Mouse (Mus musculus): ENCODE measurements around the gene Aff1. TPM values are rescaled to one million over a fixed set of nuclear protein-coding genes. Genes with fewer than 3 reads are reported as not detected.

Aff1 gene
- polyA plus RNA-seq, 1 experiment = 12.9 TPM

DNA sequence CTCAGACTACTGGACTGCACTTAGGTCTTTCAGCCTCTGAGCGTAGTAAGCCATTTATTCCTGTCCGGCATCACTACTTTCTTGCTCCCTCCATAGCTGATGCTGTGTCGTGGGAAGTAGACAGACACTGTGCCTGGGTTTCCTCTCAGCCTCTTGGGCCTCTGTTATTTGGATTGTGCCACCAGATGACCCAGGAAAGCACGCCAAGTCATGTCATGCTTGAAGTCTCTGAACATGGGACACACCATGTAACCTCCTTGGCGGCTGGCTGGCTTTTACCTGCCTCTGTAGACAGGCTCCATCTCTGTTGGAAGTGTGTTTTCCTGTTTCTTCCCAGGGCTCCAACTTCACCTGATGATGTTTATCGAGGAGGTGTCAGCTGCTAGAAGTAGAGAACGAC, 99.6 kb downstream of the Aff1 start:
- Histone ChIP-seq H3K27me3 (ENCODE audit: control insufficient read depth) (no peaks in the 10 kb centered on the region), H3K36me3 (ENCODE audit: control insufficient read depth) (peaks cover 100% of the 10 kb centered on the region), H3K4me1 (ENCODE audit: control insufficient read depth) (peaks cover 18% of the 10 kb centered on the region), H3K9me3 (ENCODE audit: control insufficient read depth, low read length) (no peaks in the 10 kb centered on the region), H3K4me3 (replicated peaks) (no peak overlapping the region)
- no peak for TF ChIP-seq TAL1 (IDR thresholded peaks at IDR 0.05; ENCODE audit: low read length)
- TF ChIP-seq GATA1 (IDR thresholded peaks at IDR 0.05; ENCODE audit: low read length) = no peak

DNA sequence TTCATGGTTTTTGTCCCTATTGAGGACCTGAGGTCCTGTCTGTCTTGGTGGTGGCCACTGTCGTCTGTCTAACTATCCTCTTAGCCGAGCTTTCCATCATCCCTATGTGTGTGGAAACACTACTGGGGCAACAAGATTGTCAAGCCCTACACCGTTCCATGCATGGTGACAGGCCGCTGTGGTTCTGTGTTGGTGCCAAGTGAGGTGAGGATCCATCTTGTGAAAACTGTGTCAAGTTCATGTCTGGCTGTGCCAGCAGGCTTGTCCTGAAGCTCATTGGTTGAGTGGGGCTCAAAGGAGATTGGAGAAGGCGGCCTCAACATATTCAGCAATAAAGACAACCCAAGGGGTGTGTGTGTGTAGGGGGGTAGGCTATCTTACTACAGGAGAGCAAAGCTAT, 102.9 kb downstream of the Aff1 start:
- peaks cover 36% of the 10 kb centered on the region for H3K4me1 ChIP-seq (ENCODE audit: control insufficient read depth)
- no peak overlapping the region for H3K4me3 ChIP-seq (replicated peaks)
- TF ChIP-seq TAL1 (IDR thresholded peaks at IDR 0.05; ENCODE audit: low read length) (no peak), GATA1 (IDR thresholded peaks at IDR 0.05; ENCODE audit: low read length) (no peak)
- no peaks in the 10 kb centered on the region for H3K27me3 ChIP-seq (ENCODE audit: control insufficient read depth)
- peaks cover 100% of the 10 kb centered on the region for H3K36me3 ChIP-seq (ENCODE audit: control insufficient read depth)
- H3K9me3 ChIP-seq (ENCODE audit: control insufficient read depth, low read length) = no peaks in the 10 kb centered on the region

DNA sequence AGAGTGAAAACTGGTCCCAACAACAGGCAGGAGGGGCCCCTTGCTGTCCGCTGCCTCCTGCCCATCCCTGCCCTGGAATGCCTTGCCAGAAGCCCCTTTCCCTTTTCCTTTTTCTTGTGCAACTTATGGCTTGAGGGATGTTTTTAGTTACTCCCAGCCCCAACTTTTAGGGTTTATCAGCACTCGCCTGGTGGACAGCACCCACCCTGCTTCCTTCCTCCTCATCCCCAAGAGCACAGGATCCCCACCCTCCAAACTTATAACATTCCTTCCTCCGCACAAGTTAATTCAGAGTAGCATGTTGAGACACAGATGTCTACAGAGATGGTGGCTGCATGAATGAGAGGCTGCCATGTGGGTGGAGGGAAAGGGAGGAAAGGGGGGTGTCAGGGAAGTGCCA, 103.9 kb downstream of the Aff1 start:
- H3K4me1 ChIP-seq (ENCODE audit: control insufficient read depth) = peaks cover 40% of the 10 kb centered on the region
- no peaks in the 10 kb centered on the region for H3K9me3 ChIP-seq (ENCODE audit: control insufficient read depth, low read length)
- H3K4me3 ChIP-seq (replicated peaks) = no peak overlapping the region
- H3K36me3 ChIP-seq (ENCODE audit: control insufficient read depth) = peaks cover 100% of the 10 kb centered on the region
- H3K27me3 ChIP-seq (ENCODE audit: control insufficient read depth) = no peaks in the 10 kb centered on the region
- TF ChIP-seq GATA1 (IDR thresholded peaks at IDR 0.05; ENCODE audit: low read length) (no peak), TAL1 (IDR thresholded peaks at IDR 0.05; ENCODE audit: low read length) (no peak)

DNA sequence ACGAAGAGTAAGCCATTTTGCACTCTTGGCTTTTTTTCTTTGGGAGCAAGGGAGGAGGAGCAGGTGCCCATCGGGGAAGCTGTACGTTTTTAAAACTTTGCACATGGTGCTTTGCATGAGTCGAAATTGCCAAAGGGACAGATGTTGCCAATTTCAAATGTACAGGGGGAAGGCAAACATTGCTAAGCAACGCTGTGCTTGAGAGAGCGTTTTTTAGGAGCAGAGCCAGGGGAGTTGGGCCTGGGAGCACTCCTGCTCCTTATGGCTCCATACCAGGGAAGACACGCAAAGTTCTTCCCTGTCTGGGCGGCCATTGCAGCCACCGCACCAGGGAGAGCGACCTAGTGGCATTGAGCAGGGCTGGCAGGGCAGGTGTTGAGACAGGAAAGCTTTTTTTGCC, 105.6 kb downstream of the Aff1 start:
- H3K27me3 ChIP-seq (ENCODE audit: control insufficient read depth) = no peaks in the 10 kb centered on the region

DNA sequence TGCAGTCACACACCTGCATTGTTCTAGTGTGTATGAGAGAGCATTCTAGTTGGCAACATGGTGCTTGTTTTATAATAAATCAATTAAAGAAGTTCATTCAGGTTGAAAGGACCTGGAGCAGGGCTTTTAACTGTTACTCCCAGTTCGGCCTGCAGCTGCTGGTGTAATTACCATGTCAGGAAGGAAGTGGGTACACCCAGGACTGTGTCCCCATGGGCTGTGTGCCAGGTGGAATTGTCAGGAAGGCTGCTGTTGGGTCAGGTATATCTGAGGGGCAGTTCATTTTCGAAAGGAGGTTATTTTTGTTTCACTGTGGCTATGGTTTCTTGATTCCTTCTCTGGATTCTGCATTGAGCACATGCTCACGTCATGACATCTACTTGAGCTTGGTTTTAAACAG, 107.3 kb downstream of the Aff1 start:
- peaks cover 40% of the 10 kb centered on the region for H3K4me1 ChIP-seq (ENCODE audit: control insufficient read depth)
- H3K4me3 ChIP-seq (replicated peaks) = no peak overlapping the region
- no peaks in the 10 kb centered on the region for H3K9me3 ChIP-seq (ENCODE audit: control insufficient read depth, low read length)
- TF ChIP-seq TAL1 (IDR thresholded peaks at IDR 0.05; ENCODE audit: low read length) (no peak), GATA1 (IDR thresholded peaks at IDR 0.05; ENCODE audit: low read length) (no peak)
- peaks cover 97% of the 10 kb centered on the region for H3K36me3 ChIP-seq (ENCODE audit: control insufficient read depth)
- H3K27me3 ChIP-seq (ENCODE audit: control insufficient read depth) = no peaks in the 10 kb centered on the region

More for the DNA sequence above, 105.6 kb downstream of the Aff1 start:
- TF ChIP-seq TAL1 (IDR thresholded peaks at IDR 0.05; ENCODE audit: low read length) = no peak
- Histone ChIP-seq H3K4me3 (replicated peaks) (no peak overlapping the region), H3K9me3 (ENCODE audit: control insufficient read depth, low read length) (no peaks in the 10 kb centered on the region), H3K4me1 (ENCODE audit: control insufficient read depth) (peaks cover 38% of the 10 kb centered on the region), H3K36me3 (ENCODE audit: control insufficient read depth) (peaks cover 99% of the 10 kb centered on the region)

DNA sequence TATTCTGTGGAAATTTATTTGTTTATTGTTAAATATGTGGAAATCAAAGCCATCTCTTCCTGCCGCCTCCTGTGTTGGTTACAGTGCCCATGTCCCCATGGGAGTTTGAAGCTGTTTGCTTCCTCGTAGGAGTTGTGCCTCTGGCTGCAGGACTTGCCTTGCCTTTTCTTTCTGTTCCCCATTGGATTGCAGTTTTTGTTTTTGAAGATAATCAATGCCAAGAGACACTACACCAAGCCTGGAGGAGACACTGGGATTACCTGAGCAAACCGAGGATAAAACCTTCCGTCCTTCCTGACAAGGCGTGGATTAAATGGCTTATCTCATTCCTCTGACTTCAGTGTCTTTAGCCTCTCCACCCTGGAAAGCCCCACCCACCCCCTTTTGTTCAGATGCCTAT, 107.8 kb downstream of the Aff1 start:
- no peaks in the 10 kb centered on the region for H3K9me3 ChIP-seq (ENCODE audit: control insufficient read depth, low read length)
- TF ChIP-seq GATA1 (IDR thresholded peaks at IDR 0.05; ENCODE audit: low read length) (no peak), TAL1 (IDR thresholded peaks at IDR 0.05; ENCODE audit: low read length) (no peak)
- H3K4me1 ChIP-seq (ENCODE audit: control insufficient read depth) = peaks cover 38% of the 10 kb centered on the region
- no peaks in the 10 kb centered on the region for H3K27me3 ChIP-seq (ENCODE audit: control insufficient read depth)
- no peak overlapping the region for H3K4me3 ChIP-seq (replicated peaks)
- H3K36me3 ChIP-seq (ENCODE audit: control insufficient read depth) = peaks cover 93% of the 10 kb centered on the region

DNA sequence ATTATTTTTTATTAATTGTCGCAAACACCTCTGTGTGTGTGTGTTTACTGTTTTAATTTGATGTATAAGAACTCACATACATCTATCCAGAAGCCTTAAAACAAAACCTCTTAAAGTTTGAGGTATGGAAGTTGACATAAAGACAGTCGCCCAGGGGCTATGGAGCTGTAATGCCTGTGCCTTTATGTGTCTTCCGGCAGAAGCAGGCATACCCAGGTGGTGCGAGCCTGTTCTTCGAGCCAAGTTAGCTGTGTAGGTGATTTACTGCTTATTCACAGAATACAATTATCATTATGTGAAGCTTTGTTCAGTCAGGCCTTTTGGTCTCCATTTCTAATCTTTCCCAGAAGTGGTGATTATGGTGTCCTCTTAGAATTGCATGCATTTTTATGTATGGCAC, 111.2 kb downstream of the Aff1 start:
- no peak overlapping the region for H3K4me3 ChIP-seq (replicated peaks)
- TF ChIP-seq GATA1 (IDR thresholded peaks at IDR 0.05; ENCODE audit: low read length) = no peak
- no peaks in the 10 kb centered on the region for H3K27me3 ChIP-seq (ENCODE audit: control insufficient read depth)
- peaks cover 31% of the 10 kb centered on the region for H3K4me1 ChIP-seq (ENCODE audit: control insufficient read depth)
- H3K36me3 ChIP-seq (ENCODE audit: control insufficient read depth) = peaks cover 93% of the 10 kb centered on the region
- no peaks in the 10 kb centered on the region for H3K9me3 ChIP-seq (ENCODE audit: control insufficient read depth, low read length)

DNA sequence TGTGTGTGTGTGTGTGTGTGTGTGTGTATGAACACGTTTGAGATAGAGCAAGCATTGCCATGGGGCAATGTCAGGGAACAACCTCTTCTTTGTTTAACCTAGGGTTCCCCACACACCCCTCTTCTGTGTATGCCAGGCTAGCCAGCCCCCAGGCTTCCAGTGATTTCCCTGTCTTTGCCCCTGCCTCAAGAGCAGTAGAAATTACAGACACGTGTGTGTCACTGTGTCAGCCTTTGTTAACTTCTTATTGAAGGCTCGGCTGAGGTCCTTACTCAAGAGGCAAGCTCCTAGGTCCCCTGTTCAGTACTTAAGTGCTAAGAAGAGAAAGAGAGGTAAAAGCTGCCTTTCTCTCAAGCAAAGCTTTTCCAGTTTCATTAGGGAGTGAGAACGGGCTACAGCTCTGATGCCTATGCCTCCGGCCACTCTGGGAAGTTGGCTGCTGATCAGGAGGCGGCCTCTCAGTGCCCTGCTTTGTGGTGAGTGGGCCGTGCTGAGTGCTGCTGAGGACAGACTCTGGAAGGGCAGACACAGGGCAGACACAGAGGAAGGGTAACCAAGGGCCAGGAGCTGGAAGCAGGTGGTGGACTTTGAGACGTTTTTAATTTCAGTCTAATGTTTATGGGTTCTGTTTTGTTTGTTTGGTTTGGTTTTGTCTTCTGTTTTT, 111.9 kb downstream of the Aff1 start:
- TF ChIP-seq GATA1 (IDR thresholded peaks at IDR 0.05; ENCODE audit: low read length) (no peak), TAL1 (IDR thresholded peaks at IDR 0.05; ENCODE audit: low read length) (no peak)
- Histone ChIP-seq H3K9me3 (ENCODE audit: control insufficient read depth, low read length) (no peaks in the 10 kb centered on the region), H3K27me3 (ENCODE audit: control insufficient read depth) (no peaks in the 10 kb centered on the region), H3K4me3 (replicated peaks) (no peak overlapping the region), H3K4me1 (ENCODE audit: control insufficient read depth) (peaks cover 31% of the 10 kb centered on the region), H3K36me3 (ENCODE audit: control insufficient read depth) (peaks cover 93% of the 10 kb centered on the region)

DNA sequence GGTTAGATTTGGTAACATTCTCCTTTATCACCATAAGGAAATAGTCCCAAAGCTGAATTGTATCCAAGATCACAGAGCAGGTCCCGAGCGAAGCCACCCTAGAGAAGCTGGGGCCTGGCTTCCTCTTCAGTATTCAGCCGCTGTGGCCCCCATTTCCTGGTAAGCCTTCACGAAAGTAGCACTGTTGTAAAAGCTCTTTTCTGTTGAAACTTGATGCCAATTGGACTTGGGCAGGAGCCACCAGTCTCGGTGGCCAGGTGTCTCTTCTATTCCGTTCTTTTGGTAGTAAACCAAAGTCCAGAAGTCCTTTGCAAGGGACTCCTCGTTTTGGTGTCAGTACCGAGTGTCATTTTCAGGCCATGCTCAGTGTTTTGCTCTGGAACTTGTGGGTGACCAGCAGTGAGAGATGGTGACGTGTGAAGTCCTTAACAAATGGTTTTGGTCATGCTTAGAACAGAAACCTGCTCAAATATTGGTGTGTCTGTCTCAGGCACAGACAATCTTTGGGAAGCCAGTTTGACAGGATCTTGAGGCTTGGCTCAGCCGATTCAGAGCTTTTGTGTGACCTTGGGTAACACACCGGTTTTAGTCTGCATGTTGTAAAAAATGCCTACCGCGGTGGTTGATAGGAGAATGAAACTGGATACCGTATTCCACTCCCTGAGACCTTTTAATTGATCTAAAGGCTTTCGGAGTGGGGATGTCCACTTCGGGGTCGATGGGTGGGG, 114.8 kb downstream of the Aff1 start:
- Histone ChIP-seq H3K27me3 (ENCODE audit: control insufficient read depth) (no peaks in the 10 kb centered on the region), H3K9me3 (ENCODE audit: control insufficient read depth, low read length) (no peaks in the 10 kb centered on the region), H3K4me3 (replicated peaks) (no peak overlapping the region), H3K36me3 (ENCODE audit: control insufficient read depth) (peaks cover 93% of the 10 kb centered on the region), H3K4me1 (ENCODE audit: control insufficient read depth) (peaks cover 17% of the 10 kb centered on the region)
- TF ChIP-seq TAL1 (IDR thresholded peaks at IDR 0.05; ENCODE audit: low read length) (no peak), GATA1 (IDR thresholded peaks at IDR 0.05; ENCODE audit: low read length) (no peak)
